Mouse (Mus musculus): Measurements from ENCODE around the gene 1700037H04Rik.

1700037H04Rik gene

GRCm38 (mm10) chr2:131179246-131179886 is 19.5 kb upstream of the 1700037H04Rik start:
- DNase-seq (ENCODE audit: low read depth), result peak; percentile 62

DNA sequence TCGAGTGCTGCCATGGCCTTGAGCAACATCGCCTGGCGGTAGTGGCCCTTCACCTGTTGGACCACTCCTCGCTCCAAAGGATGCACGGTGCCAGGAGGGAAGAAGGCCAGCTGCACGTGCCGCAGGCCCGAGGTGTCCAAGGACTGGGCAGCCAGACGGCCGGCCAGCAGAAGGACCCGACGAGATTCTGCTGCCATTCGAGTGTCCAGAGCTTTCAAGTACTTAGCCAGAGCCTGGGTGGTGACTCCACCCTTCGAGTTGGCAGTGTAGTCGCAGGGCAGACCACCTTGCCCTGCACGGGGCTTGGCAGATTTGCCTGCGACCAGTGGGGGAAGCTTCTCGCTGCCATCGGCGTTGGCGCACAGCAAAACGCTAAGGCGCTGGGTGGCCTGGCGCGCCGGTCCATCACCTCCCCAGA is 19.0 kb upstream of the 1700037H04Rik start:
- DNase-seq (ENCODE audit: low read depth), result no peak

DNA sequence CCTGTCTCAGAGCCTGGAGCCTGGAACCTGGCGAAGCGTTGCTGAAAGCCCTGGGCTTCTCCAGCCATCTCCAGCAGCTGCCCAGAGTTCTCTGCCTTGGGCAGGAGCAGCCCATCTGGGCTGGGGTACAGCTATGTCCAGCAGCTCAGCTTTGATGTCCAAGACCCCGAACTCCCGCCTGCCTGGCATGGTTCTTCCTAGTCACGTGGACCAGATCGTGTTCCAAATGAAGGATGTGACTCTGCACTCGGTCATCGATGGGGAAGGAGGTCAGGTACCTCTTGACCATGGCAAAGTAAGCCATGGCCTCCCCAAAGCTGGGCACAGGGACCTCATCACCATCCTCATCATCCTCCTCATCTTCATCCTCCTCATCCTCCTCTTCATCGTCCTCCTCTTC is 18.1 kb upstream of the 1700037H04Rik start:
- no peak for DNase-seq (ENCODE audit: low read depth)

DNA sequence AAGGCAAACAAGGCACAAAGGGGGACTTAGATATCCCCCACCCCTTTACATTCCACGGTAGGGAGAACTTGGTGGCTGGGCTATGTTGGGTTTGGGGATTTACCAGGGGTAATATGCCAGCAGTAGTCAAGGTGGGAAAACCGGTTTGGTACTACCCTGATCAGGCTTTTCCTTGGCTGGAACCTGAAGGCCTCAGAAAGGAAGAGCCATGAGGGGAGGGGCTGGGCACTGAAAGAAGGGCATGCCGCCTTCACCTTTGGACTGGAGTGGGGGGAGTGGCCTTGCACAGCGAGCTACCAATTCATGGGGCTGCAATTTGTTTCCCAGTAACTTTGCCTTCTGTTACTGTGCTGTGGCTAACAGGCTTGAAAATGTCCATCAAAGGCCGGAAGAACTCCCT is 16.6 kb upstream of the 1700037H04Rik start:
- DNase-seq (ENCODE audit: low read depth), result no peak

DNA sequence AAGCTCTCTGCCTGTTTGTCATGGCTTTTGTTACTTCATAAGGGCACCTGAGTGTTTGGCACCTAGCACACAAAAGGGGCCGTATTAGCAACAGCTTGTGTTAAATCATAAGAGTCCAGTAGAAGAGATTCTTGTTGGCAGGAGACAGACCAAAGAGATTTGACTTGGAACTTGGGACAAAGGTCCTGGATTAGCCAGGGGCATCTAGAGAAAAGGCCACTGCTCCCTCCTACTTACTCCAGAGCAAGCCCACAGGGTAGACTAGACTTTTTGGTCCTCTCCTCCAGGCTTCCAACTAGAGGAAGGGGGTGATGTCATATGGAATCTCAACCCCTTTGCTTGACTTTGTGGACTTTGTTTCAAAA is 16.0 kb upstream of the 1700037H04Rik start:
- no peak for DNase-seq (ENCODE audit: low read depth)

GRCm38 (mm10) chr2:131175286-131175944 is 15.5 kb upstream of the 1700037H04Rik start:
- no peak for DNase-seq (ENCODE audit: low read depth)

- DNase-seq (ENCODE audit: low read depth), result peak; percentile 87
Observed at GRCm38 (mm10) chr2:131174700-131175099, 14.8 kb upstream of the 1700037H04Rik start.

- DNase-seq (ENCODE audit: low read depth), result no peak
Observed at GRCm38 (mm10) chr2:131172322-131172721, 12.4 kb upstream of the 1700037H04Rik start.

DNA sequence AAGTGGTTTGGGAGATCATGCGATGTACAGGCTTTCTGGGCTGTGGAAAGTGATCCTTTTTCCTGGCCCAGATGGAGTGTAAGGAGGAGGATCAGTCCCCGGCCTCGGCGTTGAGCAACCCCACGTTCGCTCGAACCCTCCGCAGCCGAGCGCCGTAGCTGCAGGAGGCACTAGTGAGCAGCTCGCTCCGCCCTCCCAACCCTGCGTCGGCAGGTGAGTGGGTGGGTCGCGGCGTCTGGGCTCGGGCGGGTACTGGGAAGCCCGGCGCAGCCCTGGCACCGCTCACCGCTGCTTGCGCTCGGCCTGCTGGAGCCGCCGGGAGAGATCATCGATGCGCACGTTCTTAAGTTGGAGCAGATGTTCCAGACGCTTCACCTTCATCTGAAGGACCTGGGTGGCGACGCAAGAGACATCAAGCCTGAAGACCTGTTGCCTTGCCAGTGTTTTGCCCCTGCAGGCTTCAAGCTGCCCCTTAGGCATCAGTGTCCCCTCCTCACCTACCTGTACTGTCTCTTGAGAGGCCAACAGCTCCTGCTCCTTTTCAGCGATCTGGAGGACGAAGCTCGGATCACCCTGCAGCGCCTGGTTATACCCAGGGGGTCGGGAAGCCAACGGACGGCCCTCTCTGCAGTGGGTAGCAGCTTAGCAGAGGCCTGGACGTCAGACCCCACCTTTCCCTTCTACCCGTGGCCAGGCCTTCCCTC is 11.7 kb upstream of the 1700037H04Rik start:
- DNase-seq (ENCODE audit: low read depth), result peak; percentile 48

DNA sequence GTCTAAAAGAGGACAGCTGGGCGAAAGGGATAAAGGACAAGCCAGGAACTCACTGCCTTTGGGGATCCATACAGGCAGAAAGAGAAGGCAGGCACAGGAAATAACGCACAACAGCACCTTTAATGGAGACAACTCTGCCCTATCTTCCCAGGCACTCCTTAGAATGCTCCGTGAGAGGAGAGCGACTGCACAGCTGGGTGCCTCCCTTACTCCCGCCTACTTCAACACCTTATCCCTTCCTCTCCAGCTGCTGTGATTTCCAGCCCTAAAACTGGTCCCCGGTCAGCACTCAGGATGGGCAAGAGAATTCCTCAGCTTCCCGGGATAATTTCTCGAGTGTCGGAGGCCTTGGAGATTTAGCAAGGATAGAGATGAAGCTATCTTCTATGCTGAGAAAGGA is 11.1 kb upstream of the 1700037H04Rik start:
- no peak for DNase-seq (ENCODE audit: low read depth)

DNA sequence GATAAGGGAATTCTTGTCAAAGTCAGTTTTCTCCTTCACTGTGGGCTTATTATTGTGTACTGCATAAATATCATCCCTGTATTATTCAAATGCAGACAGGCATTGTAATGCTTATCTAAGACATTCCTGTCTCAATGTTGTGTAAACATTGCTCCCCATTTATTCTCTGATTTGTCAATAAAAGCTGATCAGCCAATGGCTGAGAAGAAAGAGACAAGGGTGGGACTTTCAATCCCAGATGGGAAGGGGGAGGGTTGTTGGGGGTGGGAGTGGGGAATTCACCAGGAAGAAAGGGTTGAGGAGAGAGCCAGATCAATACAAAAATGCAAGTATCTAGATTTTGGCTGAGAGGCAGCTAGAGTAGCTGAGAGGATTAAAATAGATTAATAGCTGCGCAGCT is 9.0 kb upstream of the 1700037H04Rik start:
- DNase-seq (ENCODE audit: low read depth), result no peak

DNA sequence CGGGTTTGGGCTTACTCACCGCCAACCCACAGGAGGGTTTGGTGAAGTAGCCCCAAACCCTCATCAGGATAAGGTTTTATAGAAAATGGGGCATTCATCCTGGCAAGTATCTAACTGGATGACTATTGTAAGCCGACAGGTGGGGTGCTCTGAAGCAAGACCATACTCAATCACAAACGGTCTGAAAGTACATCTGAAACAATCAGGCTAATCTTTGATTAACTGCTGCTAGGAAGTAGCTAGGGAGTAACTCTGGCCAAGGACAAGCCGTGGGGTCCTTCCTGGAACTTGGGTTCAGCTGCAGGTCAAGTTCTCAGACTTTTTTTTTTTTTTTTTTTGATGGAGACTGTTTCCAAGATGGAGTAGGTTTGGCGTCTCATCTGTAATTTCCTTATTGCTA is 8.1 kb upstream of the 1700037H04Rik start:
- DNase-seq (ENCODE audit: low read depth), result no peak

DNA sequence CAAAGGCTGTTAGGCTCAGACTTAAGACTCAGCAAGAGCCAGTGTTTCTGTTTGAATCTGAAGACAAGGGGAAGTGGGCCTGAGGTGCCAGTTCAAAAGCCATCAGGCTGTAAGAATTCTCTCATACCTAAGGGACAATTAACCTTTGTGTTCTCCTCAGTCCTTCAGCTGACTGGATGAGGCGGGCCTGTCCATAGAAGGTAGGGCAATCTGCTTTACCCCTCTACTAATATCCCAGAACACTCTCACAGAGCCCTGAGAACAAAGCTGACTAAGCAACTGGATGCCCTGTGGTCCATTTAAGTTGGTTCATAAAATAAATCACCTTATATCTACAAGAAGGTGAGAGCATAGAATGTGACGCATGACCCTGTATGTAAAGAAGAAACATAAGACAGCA is 6.3 kb upstream of the 1700037H04Rik start:
- no peak for DNase-seq (ENCODE audit: low read depth)

DNA sequence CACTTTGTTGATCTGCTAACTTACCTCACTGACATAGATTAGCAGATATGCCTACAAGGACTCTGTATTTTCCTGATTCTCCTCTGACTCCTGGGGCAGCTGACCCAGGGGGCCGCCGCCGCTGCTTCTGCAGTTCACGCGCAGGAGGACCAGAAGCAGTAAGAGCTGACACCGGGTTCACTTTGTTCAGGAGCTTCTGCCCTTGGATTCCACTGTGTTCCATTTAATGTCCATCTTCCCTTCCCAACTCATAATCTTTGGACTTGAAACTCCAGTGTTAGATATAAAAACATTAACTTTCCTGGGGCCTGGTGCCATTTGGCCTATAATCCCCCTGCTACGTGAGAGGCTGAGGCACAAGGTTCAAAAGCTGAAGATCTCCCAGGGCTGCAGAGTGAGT is 4.0 kb upstream of the 1700037H04Rik start:
- DNase-seq (ENCODE audit: low read depth), result no peak

DNA sequence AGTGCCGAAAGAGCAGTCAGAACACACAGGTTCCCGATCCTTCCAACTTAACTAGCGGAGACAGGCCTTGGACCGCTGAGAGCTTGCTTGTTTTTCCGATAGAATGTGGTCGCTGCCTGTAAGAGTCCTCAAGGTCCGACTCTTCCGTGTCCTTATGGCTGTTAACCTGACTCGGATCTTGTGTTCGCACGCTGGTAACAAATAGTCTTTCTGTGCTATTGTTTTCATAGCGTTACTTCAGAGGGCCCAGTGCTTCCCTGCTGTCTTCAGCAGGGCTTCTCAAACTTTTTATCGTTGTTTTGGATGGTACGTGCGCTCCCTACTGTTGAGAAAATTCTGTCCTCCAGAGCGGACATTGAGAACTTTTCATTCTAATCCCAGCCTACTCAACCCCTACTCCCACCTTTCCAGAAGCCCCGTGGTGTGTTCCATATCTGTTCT is 810 bp upstream of the 1700037H04Rik start:
- DNase-seq (ENCODE audit: low read depth), result peak; percentile 62

DNA sequence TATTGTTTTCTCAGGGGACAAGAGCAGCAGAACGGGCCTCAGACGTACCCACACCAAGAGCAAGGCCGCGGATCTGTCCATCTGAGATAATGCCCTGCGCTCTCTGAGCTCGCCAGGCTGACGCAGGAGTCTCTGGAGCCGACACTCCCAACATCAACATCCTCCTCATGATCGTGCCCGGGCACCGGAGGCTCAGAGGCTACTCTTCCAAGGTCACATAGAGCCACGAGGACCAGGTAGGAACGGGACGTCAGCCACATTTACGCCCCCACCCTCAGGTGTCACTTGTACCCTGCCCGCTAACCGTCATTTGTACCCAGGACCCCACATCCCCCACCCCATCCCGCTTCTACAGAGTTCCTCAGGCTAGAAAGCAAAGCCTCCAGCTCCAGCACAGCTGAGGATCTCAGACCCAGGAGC is 380 bp downstream of the 1700037H04Rik start:
- DNase-seq (ENCODE audit: low read depth), result no peak

- no peak for DNase-seq (ENCODE audit: low read depth)
Observed at GRCm38 (mm10) chr2:131156987-131157386, 2.9 kb downstream of the 1700037H04Rik start.

GRCm38 (mm10) chr2:131154036-131154435 is 5.8 kb downstream of the 1700037H04Rik start:
- DNase-seq (ENCODE audit: low read depth), result no peak

DNA sequence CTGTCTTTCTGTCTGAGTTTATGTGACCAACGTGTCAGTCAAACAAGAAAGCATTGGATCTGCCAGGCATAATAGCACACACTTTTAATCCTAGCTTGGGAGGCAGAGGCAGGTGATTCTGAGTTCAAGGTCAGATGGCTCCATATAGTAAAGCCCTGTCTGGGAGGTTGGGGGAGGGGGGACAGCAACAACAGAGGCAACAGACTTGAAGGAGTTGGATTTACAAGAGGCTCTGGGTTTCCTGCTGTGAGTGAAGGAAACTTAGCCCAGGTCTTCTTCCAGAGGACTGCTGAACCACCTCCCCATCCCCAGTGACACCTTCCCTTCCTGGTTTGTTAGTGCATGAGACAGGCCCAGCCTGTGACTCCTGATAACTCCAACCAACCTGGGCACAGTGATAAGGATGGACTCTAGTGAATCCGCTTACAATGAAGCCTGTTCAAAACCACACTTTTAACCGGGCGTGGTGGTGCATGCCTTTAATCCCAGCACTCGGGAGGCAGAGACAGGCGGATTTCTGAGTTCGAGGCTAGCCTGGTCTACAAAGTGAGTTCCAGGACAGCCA is 7.6 kb downstream of the 1700037H04Rik start:
- no peak for DNase-seq (ENCODE audit: low read depth)

- DNase-seq (ENCODE audit: low read depth), result no peak
Observed at GRCm38 (mm10) chr2:131149254-131149578, 10.7 kb downstream of the 1700037H04Rik start.

GRCm38 (mm10) chr2:131148353-131149253 is 11.3 kb downstream of the 1700037H04Rik start:
- DNase-seq (ENCODE audit: low read depth), result no peak

- DNase-seq (ENCODE audit: low read depth), result no peak
Observed at GRCm38 (mm10) chr2:131147043-131147365, 12.9 kb downstream of the 1700037H04Rik start.
